Mouse (Mus musculus): ENCODE measurements around the gene Cptp. TPM values are rescaled to one million over a fixed set of nuclear protein-coding genes. Genes with fewer than 3 reads are reported as not detected.
A peak's percentile ranks its signal among the peaks of the same experiment; 100 is the strongest.

The Cptp gene
- total RNA-seq, 4 experiments from 2014 or later, result 7.3 to 9.9 (median 8.6) TPM

DNA sequence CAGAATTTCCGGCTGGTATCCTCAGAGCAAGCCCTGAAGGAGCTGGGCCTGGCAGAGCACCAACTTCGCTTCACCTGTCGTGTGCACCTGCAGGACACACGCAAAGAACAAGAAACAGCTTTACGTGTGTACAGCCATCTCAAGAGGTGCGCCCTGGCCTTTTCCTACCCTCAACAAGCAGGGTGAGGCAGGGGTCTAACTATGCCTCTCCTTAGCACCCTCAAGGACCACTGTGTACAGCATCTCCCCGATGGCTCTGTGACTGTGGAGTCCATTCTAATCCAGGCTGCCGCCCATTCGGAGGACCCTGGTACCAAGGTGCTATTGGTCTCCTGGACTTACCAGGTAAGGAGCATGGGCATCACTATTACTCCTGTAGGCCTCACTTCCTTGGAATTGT is 18.9 kb upstream of the Cptp start:
- no peak for DNase-seq (ENCODE audit: low spot score)

- DNase-seq (ENCODE audit: low spot score), result no peak
Measured at GRCm38 (mm10) chr4:155887674-155888073, 18.4 kb upstream of the Cptp start.

DNA sequence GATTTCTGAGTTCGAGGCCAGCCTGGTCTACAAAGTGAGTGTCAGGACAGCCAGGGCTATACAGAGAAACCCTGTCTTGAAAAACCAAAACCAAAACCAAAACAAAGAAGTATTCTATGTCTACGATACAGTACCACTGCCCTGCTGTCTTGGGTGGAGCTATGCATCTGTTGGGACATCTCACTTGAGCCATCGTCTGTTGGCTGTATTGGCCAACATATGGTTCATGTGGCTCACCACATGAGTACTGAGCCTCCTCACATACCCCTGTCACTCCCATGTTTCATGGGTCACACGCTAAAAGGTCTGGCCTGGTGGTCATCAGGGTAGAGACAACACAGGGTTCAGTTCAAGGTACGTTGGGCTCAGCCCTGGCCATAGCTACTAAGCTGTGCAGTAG is 17.1 kb upstream of the Cptp start:
- DNase-seq (ENCODE audit: low spot score), result no peak

- DNase-seq (ENCODE audit: low spot score), result peak; percentile 68
Measured at GRCm38 (mm10) chr4:155883587-155883986, 14.3 kb upstream of the Cptp start.

DNA sequence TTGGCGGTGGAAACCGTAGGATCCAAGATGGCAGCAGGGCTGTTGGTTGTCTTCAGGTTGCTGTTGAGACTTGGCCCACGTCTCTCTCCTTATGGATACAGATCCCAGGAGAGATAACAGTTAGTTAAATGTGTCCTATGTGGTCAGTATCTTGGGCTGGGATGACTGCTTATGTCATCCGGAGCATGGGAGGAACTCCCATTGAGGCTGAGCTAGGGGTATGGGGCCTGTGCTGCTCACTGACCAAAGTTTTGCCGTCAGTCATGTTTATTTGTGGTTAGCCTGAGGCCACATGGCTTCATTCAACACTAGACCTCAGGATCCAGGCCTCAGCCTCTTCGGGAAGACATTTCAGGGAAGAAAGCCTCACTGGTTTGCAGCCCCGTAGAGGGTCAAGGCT is 2.2 kb upstream of the Cptp start:
- DNase-seq (ENCODE audit: low spot score), result no peak

- no peak for DNase-seq (ENCODE audit: low spot score)
Measured at GRCm38 (mm10) chr4:155868614-155869298, 484 bp downstream of the Cptp start.

DNA sequence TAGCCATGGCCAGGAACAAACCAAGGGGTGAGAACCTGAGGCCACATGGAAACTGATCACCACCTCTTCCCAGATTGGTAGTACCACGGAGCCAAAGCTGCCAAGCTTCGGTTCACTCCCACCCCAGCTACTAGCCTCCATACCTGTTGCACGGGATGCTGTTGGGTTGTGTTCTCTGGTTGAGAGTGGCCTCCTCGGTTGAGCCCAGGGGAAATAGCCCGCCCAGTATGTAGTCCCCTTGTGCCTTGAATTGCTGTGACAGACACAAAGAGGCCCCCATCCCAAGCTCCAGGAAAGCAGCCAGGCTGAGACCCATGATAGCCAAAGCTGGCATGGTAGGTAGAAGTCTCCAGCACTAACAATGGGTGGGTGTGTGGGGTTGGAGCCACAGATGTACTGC is 6.2 kb downstream of the Cptp start, which contains the start of gene Tas1r3:
TSS of gene Tas1r3 (minus strand) at position 362 of the 400 bp plus-strand sequence.
- no peak for DNase-seq (ENCODE audit: low spot score)

DNA sequence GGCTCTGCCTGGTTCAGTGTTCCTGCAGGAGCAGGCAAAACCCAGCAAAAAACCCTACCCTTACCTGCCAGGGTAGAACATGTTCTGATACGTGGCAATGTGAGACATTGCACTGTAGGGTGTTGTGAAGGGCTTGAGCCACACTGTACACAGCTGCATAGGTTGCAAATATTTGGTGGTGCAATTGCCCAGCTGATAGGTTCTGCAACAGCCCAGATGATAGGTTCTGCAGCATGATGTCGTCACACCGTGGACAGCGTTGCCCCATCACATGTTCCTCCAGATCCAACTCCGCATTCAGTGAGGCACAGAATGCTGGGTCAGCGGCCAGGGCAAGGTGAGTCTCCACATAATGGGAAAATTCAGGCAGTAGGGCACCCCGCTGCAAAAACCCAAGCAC is 7.5 kb downstream of the Cptp start:
- no peak for DNase-seq (ENCODE audit: low spot score)

GRCm38 (mm10) chr4:155859318-155859717 is 9.9 kb downstream of the Cptp start:
- no peak for DNase-seq (ENCODE audit: low spot score)

DNA sequence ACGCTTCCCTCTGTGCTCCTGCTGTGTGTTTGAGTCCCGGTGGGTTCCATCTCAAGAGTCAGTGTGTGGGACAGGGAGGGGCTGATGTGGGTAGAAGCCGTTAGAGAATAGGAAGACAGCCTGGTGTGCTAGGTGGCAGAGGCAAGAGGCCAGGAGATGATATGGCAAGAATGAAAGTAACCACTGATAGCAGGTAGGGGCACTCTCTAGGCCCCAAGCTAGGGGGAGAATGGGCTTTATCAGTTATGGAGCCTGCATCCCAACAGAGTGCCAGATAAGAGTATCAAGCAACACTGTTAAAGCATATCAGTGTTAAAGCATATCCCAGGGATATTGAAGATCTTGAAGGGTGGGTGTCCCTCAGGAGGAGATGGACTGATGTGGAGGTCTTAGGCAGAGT is 12.4 kb downstream of the Cptp start:
- no peak for DNase-seq (ENCODE audit: low spot score)

DNA sequence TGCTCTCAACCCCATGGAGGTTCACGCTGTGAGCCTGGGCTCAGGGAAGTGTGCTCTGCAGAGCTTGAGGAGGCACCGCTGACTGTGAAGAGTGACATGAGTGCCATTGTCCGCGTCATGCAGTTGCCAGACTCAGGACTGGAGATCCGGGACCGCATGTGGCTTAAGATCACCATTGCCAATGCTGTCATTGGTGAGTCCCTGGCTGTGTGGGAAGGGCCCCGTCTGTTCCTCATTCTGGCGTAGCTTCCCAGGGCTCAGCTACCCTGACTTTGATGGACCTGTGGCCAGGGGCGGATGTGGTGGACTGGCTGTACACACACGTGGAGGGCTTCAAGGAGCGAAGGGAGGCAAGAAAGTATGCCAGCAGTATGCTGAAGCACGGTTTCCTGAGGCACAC is 13.2 kb downstream of the Cptp start:
- no peak for DNase-seq (ENCODE audit: low spot score)

DNA sequence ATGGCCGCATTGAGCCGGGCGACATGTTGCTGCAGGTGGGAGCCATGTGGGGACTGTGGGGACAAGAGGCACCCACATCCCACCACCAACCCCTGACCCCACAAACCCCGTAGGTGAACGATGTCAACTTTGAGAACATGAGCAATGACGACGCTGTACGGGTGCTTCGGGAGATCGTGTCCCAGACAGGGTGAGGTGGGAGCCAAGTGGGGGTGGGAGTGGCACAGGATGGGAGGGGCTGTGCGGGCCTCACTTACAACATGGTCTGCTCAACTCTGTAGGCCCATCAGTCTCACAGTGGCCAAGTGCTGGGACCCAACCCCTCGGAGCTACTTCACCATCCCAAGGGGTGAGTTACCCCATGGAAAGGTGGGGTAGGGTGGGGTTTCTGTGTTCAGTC is 14.2 kb downstream of the Cptp start:
- DNase-seq (ENCODE audit: low spot score), result no peak

DNA sequence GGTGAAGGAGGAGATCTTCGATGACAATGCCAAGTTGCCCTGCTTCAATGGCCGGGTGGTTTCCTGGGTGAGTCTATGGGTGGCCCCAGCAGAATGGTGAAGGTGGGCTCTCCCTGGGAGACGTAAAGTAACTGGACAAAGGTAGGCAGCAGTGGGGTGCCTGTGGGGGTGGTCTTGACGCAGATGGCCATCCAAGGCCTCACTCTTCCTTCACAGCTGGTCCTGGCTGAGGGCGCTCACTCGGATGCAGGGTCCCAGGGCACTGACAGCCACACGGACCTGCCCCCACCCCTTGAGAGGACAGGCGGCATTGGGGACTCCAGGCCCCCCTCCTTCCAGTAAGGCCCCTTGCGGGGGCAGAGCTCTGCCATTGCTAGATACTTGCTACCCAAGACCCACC is 15.8 kb downstream of the Cptp start:
- DNase-seq (ENCODE audit: low spot score), result no peak

GRCm38 (mm10) chr4:155851951-155852411 is 17.3 kb downstream of the Cptp start:
- DNase-seq (ENCODE audit: low spot score), result no peak

- no peak for DNase-seq (ENCODE audit: low spot score)
Measured at GRCm38 (mm10) chr4:155851368-155851767, 17.9 kb downstream of the Cptp start.

DNA sequence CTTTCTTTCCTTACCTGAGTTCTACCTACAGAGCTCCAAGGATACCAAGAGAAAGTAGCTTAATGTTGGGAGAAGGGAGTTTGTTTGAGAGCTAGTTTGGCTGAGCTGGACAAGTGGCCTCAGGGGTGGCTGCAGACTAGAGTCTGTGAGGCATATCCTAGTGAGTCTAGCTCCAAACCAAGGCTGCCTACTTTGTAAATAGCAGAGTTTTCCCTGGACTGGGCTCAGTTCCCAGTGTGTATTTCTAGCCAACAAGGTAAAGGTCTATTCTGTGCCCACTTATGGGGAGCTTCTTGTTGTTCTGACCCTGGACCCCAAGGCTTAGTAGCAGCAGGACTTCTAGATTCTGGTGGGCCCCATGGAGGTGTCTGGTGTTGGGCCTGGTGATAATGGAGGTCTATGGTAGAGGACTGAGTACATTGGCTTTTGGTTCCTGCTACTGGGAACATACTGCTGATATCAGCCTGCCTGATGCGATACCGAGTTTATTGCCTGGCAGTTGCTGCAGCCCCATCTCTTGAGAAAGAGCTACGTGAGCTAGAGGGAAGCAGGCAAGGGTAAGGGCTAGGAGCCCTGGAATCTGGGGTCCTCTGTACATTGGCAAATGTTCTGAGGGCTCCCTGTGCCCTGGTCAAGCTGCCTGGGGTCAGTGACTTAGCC is 19.3 kb downstream of the Cptp start:
- DNase-seq (ENCODE audit: low spot score), result no peak

- no peak for DNase-seq (ENCODE audit: low spot score)
Measured at GRCm38 (mm10) chr4:155849391-155849790, 19.8 kb downstream of the Cptp start.

- no peak for DNase-seq (ENCODE audit: low spot score)
Measured at GRCm38 (mm10) chr4:155848434-155849095, 20.7 kb downstream of the Cptp start.

DNA sequence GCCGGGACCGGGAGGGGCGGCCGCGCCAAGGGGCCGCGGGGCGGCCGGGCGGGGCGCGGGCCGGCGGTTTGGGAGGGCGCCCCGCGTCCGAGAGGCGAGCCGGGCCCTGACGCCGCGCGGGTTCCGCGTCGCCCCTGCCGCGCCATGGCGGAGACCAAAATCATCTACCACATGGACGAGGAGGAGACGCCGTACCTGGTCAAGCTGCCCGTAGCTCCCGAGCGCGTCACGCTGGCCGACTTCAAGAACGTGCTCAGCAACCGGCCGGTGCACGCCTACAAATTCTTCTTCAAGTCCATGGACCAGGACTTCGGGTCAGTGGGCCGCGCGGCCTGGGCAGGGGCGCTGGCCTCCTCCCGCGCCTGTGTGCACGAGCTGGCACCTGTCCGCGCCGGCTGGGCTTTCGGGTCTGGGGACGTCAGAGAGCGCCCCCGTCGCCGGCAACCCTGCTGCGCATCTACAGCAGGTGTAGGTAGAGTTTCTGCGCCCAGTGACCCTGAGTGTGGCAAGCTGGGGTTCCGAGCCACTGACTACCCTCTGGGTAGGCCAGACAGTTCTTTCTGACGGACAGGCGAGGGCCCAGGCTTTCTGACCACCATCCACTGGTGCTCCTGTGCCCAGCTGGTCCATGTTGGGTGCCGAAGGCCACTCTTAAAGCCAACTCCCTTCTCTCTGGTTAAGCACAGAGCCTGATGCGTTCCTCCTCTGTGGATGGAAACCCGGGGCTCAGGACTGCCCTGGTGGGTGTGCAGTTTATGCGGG is 21.5 kb downstream of the Cptp start:
- DNase-seq (ENCODE audit: low spot score), result peak; percentile 37

DNA sequence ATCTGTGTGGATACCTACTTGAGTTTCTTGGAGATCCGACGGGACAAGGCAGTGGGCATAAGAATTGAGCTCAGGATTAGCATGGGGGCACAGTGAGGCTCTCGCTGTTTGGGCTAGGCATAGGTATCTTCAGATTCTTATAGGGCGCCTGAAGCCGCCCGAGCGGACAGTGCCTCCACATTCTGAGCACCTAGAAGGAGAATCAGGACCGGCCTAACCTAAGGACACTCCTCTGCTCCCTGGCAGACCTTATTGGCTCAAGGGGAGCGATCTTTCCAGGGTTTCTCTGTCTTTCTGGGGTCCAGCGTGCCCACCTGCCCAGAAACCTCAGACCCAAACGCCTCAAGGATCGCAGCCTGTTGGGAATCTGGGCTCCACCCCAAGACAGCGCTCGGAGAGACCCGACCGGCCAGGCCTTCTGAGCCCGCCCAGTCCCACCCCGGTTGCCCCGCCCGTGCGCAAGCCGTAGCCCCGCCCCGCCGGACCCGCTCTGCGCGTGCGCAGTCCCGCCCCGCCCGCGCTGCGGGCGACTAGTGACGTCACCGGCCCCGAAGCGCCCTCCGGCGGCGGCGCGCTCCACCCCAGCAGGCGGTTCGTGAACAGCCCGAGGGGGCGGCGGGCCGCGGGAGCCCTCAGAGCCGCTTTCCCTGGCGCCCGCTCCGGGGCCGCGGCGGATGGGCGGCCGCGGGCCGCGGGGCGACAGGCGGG is 22.2 kb downstream of the Cptp start, which contains the start of gene Dvl1:
TSS of gene Dvl1 (plus strand) at position 532 of the 708 bp plus-strand sequence.
- DNase-seq (ENCODE audit: low spot score), result peak; percentile 90

DNA sequence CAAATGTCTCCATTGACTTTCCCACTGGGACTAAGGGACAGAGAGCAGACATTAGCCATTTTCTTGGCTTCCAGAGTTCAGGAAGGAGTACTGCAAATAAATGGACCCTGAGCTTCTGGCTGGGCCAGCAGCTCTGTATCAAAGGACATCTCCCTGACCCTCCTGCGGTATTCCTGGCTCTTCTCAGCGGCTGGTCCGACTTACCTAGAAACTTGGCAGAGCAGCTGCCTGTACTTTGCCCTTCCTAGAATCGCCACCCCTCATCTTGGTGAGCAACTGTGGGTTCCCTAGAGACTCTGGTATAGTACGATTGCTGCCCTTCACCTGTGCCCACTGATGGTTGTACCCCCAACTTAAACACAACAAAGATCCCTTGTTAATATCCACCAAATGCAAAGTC is 26.0 kb downstream of the Cptp start:
- DNase-seq (ENCODE audit: low spot score), result no peak

Measured in heart, adult 8-10 months (tissue).